Mouse (Mus musculus) CH12.LX (cell line): ENCODE results near the gene Itk. TPM values are rescaled to one million over a fixed set of nuclear protein-coding genes. Genes with fewer than 3 reads are reported as not detected.

Experiments used
- DNase-seq: peaks from one replicate; pipeline ENCODE4 v3.0.0-alpha.2; 2013; ENCODE audit errors: extremely low read depth
- H3K27ac ChIP-seq: 2 replicates; pipeline ENCODE4 v1.5.1; 2012; ENCODE audit warnings: low read depth, mild to moderate bottlenecking, control low read depth, moderate library complexity; ENCODE audit not compliant: insufficient read depth
- H3K27me3 ChIP-seq: replicated peaks from 2 replicates; pipeline ENCODE3; 2012; ENCODE audit warnings: inconsistent platforms
- H3K36me3 ChIP-seq, 2 experiments: replicated peaks in 1 of 2; 2 replicates each; pipeline versions ENCODE3 to v1.6.1; 2012; ENCODE audit warnings: inconsistent platforms in 1 of 2, low read length in 1 of 2, mild to moderate bottlenecking in 1 of 2, mixed read lengths in 1 of 2, moderate library complexity in 1 of 2; ENCODE audit not compliant: control insufficient read depth in 1 of 2, insufficient read depth in 1 of 2
- H3K4me1 ChIP-seq, 2 experiments: 2 replicates each; pipeline ENCODE4 v1.6.1; 2012; ENCODE audit warnings: inconsistent platforms in 1 of 2, moderate library complexity in 1 of 2; ENCODE audit not compliant: insufficient read depth in 2 of 2, control insufficient read depth in 1 of 2
- H3K4me2 ChIP-seq: 2 replicates; pipeline ENCODE4 v1.6.1; 2012; ENCODE audit warnings: low read depth, mild to moderate bottlenecking, control low read depth; ENCODE audit not compliant: poor library complexity, insufficient read depth, severe bottlenecking
- H3K4me3 ChIP-seq, 3 experiments: fragments of 150-350 bp in 1 of 3; sonication (generic) in 1 of 3; replicated peaks in 1 of 3; 2 replicates each; pipeline versions ENCODE3 to v1.5.1; 2011 to 2012; ENCODE audit warnings: low read depth in 2 of 3, low read length in 2 of 3, mild to moderate bottlenecking in 2 of 3, moderate library complexity in 2 of 3, control low read depth in 1 of 3, improper control_type of control experiment in 1 of 3, inconsistent platforms in 1 of 3, mixed read lengths in 1 of 3; ENCODE audit not compliant: poor library complexity in 1 of 3
- H3K79me2 ChIP-seq: replicated peaks from 2 replicates; pipeline ENCODE4 v1.6.1; 2012; ENCODE audit warnings: mild to moderate bottlenecking, moderate library complexity; ENCODE audit not compliant: control insufficient read depth, poor library complexity, insufficient read depth, severe bottlenecking; ENCODE audit errors: extremely low read depth
- H3K9ac ChIP-seq: 2 replicates; pipeline ENCODE4 v1.6.1; 2012; ENCODE audit warnings: low read depth, mild to moderate bottlenecking, control low read depth, moderate library complexity; ENCODE audit not compliant: insufficient read depth
- H3K9me3 ChIP-seq: replicated peaks from 2 replicates; pipeline ENCODE3; 2012; ENCODE audit warnings: low read length, inconsistent platforms, mixed read lengths
- BHLHE40 ChIP-seq: IDR thresholded peaks from 2 replicates; pipeline ENCODE4 v1.6.1; 2011; ENCODE audit warnings: mild to moderate bottlenecking, low read depth, low read length, improper control_type of control experiment
- CHD1 ChIP-seq: IDR thresholded peaks from 2 replicates; pipeline ENCODE4 v1.6.1; 2012; ENCODE audit warnings: low read depth, low read length, improper control_type of control experiment, inconsistent platforms
- CHD2 ChIP-seq: IDR thresholded peaks from 2 replicates; pipeline ENCODE4 v1.6.1; 2011; ENCODE audit warnings: low read length, improper control_type of control experiment
- CTCF ChIP-seq, 2 experiments: IDR thresholded peaks in 1 of 2; conservative IDR thresholded peaks in 1 of 2; 2 replicates each; pipeline ENCODE4 v1.5.1; 2011 to 2012; ENCODE audit warnings: low read depth in 2 of 2, low read length in 2 of 2, improper control_type of control experiment in 1 of 2, inconsistent platforms in 1 of 2, mild to moderate bottlenecking in 1 of 2, moderate library complexity in 1 of 2
- E2F4 ChIP-seq: IDR thresholded peaks from 2 replicates; pipeline ENCODE4 v1.6.1; 2011; ENCODE audit warnings: low read depth, low read length, improper control_type of control experiment; ENCODE audit not compliant: insufficient replicate concordance
- ELF1 ChIP-seq: IDR thresholded peaks from 2 replicates; pipeline ENCODE4 v1.6.1; 2014; ENCODE audit warnings: low read depth, mild to moderate bottlenecking, inconsistent platforms, low read length, improper control_type of control experiment
- EP300 ChIP-seq: IDR thresholded peaks from 2 replicates; pipeline ENCODE4 v1.6.1; 2011; ENCODE audit warnings: low read length, improper control_type of control experiment
- ETS1 ChIP-seq: conservative IDR thresholded peaks from 2 replicates; pipeline ENCODE4 v1.6.1; 2012; ENCODE audit warnings: low read depth, mild to moderate bottlenecking, inconsistent platforms, low read length, improper control_type of control experiment, moderate library complexity
- GABPA ChIP-seq: IDR thresholded peaks from 2 replicates; pipeline ENCODE4 v1.6.1; 2012; ENCODE audit warnings: low read depth, low read length, improper control_type of control experiment, inconsistent platforms; ENCODE audit not compliant: insufficient replicate concordance
- HCFC1 ChIP-seq: IDR thresholded peaks from 2 replicates; pipeline ENCODE4 v1.6.1; 2012; ENCODE audit warnings: low read depth, mild to moderate bottlenecking, inconsistent platforms, low read length, improper control_type of control experiment
- IRF4 ChIP-seq: IDR thresholded peaks from 2 replicates; pipeline ENCODE4 v1.6.1; 2014; ENCODE audit warnings: low read depth, mild to moderate bottlenecking, inconsistent platforms, low read length, improper control_type of control experiment
- JUN ChIP-seq: IDR thresholded peaks from 2 replicates; pipeline ENCODE4 v1.6.1; 2011; ENCODE audit warnings: low read depth, mild to moderate bottlenecking, low read length, improper control_type of control experiment, moderate library complexity; ENCODE audit not compliant: insufficient read depth
- JUND ChIP-seq: conservative IDR thresholded peaks from 2 replicates; pipeline ENCODE4 v1.6.1; 2011; ENCODE audit warnings: low read depth, low read length, improper control_type of control experiment
- KAT2A ChIP-seq: IDR thresholded peaks from 2 replicates; pipeline ENCODE4 v1.6.1; 2012; ENCODE audit warnings: low read length, improper control_type of control experiment, inconsistent platforms; ENCODE audit not compliant: insufficient replicate concordance
- MAFK ChIP-seq: IDR thresholded peaks from 2 replicates; pipeline ENCODE4 v1.6.1; 2011; ENCODE audit warnings: low read length, improper control_type of control experiment; ENCODE audit not compliant: insufficient replicate concordance
- MAX ChIP-seq: IDR thresholded peaks from 2 replicates; pipeline ENCODE4 v1.6.1; 2011; ENCODE audit warnings: low read length, improper control_type of control experiment
- MAZ ChIP-seq: IDR thresholded peaks from 2 replicates; pipeline ENCODE4 v1.6.1; 2012; ENCODE audit warnings: low read depth, mild to moderate bottlenecking, inconsistent platforms, low read length, improper control_type of control experiment, moderate library complexity
- MEF2A ChIP-seq: IDR thresholded peaks from 2 replicates; pipeline ENCODE4 v1.6.1; 2014; ENCODE audit warnings: low read depth, mild to moderate bottlenecking, inconsistent platforms, low read length, improper control_type of control experiment, borderline replicate concordance
- MXI1 ChIP-seq: IDR thresholded peaks from 2 replicates; pipeline ENCODE4 v1.6.1; 2011; ENCODE audit warnings: mild to moderate bottlenecking, low read depth, low read length, improper control_type of control experiment
- MYC ChIP-seq: IDR thresholded peaks from 2 replicates; pipeline ENCODE4 v1.6.1; 2011; ENCODE audit warnings: low read depth, mild to moderate bottlenecking, improper control_type of control experiment, low read length
- NELFE ChIP-seq: IDR thresholded peaks from 2 replicates; pipeline ENCODE4 v1.6.1; 2011; ENCODE audit warnings: low read depth, low read length, improper control_type of control experiment
- NRF1 ChIP-seq: IDR thresholded peaks from 2 replicates; pipeline ENCODE4 v1.6.1; 2014; ENCODE audit warnings: low read depth, mild to moderate bottlenecking, inconsistent platforms, low read length, improper control_type of control experiment, moderate library complexity
- PAX5 ChIP-seq: IDR thresholded peaks from 2 replicates; pipeline ENCODE4 v1.6.1; 2012; ENCODE audit warnings: low read length, inconsistent platforms, mixed read lengths
- POLR2A ChIP-seq: IDR thresholded peaks from 2 replicates; pipeline ENCODE4 v1.6.1; 2011; ENCODE audit warnings: low read depth, mild to moderate bottlenecking, improper control_type of control experiment, low read length
- POLR2AphosphoS2 ChIP-seq: IDR thresholded peaks from 2 replicates; pipeline ENCODE4 v1.6.1; 2011; ENCODE audit warnings: low read depth, low read length, improper control_type of control experiment
- RAD21 ChIP-seq: IDR thresholded peaks from 2 replicates; pipeline ENCODE4 v1.6.1; 2011; ENCODE audit warnings: low read depth, mild to moderate bottlenecking, low read length, improper control_type of control experiment, moderate library complexity
- RCOR1 ChIP-seq: conservative IDR thresholded peaks from 2 replicates; pipeline ENCODE4 v1.6.1; 2012; ENCODE audit warnings: low read depth, mild to moderate bottlenecking, inconsistent platforms, low read length, improper control_type of control experiment
- SIN3A ChIP-seq: IDR thresholded peaks from 2 replicates; pipeline ENCODE4 v1.6.1; 2012; ENCODE audit warnings: low read length, improper control_type of control experiment, inconsistent platforms
- SMC3 ChIP-seq: IDR thresholded peaks from 2 replicates; pipeline ENCODE4 v1.6.1; 2011; ENCODE audit warnings: low read depth, low read length, improper control_type of control experiment
- TBP ChIP-seq: conservative IDR thresholded peaks from 2 replicates; pipeline ENCODE4 v1.6.1; 2011; ENCODE audit warnings: low read depth, low read length, improper control_type of control experiment
- TCF12 ChIP-seq: IDR thresholded peaks from 2 replicates; pipeline ENCODE4 v1.6.1; 2014; ENCODE audit warnings: low read depth, mild to moderate bottlenecking, inconsistent platforms, low read length, improper control_type of control experiment
- UBTF ChIP-seq: IDR thresholded peaks from 2 replicates; pipeline ENCODE4 v1.6.1; 2012; ENCODE audit warnings: low read depth, mild to moderate bottlenecking, inconsistent platforms, low read length, improper control_type of control experiment, moderate library complexity
- USF1 ChIP-seq: IDR thresholded peaks from 2 replicates; pipeline ENCODE4 v1.6.1; 2014; ENCODE audit warnings: low read depth, mild to moderate bottlenecking, inconsistent platforms, low read length, improper control_type of control experiment
- USF2 ChIP-seq: conservative IDR thresholded peaks from 2 replicates; pipeline ENCODE4 v1.6.1; 2011; ENCODE audit warnings: low read depth, low read length, improper control_type of control experiment
- ZC3H11A ChIP-seq: IDR thresholded peaks from 2 replicates; pipeline ENCODE4 v1.6.1; 2012; ENCODE audit warnings: low read depth, mild to moderate bottlenecking, inconsistent platforms, low read length, improper control_type of control experiment
- ZKSCAN1 ChIP-seq: IDR thresholded peaks from 2 replicates; pipeline ENCODE4 v1.6.1; 2012; ENCODE audit warnings: low read depth, inconsistent platforms, low read length, improper control_type of control experiment, borderline replicate concordance
- ZMIZ1 ChIP-seq: IDR thresholded peaks from 2 replicates; pipeline ENCODE4 v1.6.1; 2012; ENCODE audit warnings: low read depth, mild to moderate bottlenecking, inconsistent platforms, low read length, improper control_type of control experiment
- ZNF384 ChIP-seq: IDR thresholded peaks from 2 replicates; pipeline ENCODE4 v1.6.1; 2012; ENCODE audit warnings: low read depth, low read length, improper control_type of control experiment, inconsistent platforms
- dilution Hi-C: fragments of 300-500 bp; cut with MboI; formaldehyde crosslinking; loops from 2 replicates; pipeline ENCODE4 v1.14.3; 2020; ENCODE audit warnings: low sequenced_read_pairs; ENCODE audit not compliant: extremely low pct_unique_long_range_greater_than_20kb, extremely low pct_ligation_motif_present
- in situ Hi-C: fragments of 300-500 bp; cut with MboI; formaldehyde crosslinking; loops from 3 replicates; pipeline ENCODE4 v1.14.3; 2019; ENCODE audit warnings: low sequenced_read_pairs, low pct_ligation_motif_present, low pct_unique_long_range_greater_than_20kb, mixed read lengths
- polyA plus RNA-seq: library from polyadenylated mRNA; unstranded; fragments of >175 nt; gene quantifications from 2 replicates; pipeline ENCODE4 v1.2.1, GENCODE M21; 2012; ENCODE audit warnings: low read depth; ENCODE audit not compliant: insufficient read length
- total RNA-seq, 2 experiments: library from RNA; depleted of rRNA; stranded (reverse); fragments of 300-350 nt in 1 of 2; fragments of >200 nt in 1 of 2; gene quantifications; 2 replicates each; pipeline ENCODE4 v1.2.3; 2012 to 2014

Itk gene
- total and polyA plus RNA-seq, 3 experiments, result 0.11 to 0.64 (median 0.17) TPM

- H3K27me3 ChIP-seq, result no peaks in the 10 kb centered on the region
- H3K9ac ChIP-seq, result peak overlapping the region; percentile 2; the same call in 1 of the 2 replicates
- peak overlapping the region; percentile 45 for H3K4me2 ChIP-seq
- DNase-seq, result no peak
- TF ChIP-seq TBP (no peak), MXI1 (no peak), MYC (peak; percentile 93; the same call in 1 of the 2 replicates), JUND (no peak), CHD2 (no peak), EP300 (peak; percentile 59; the same call in 1 of the 2 replicates), POLR2A (no peak), RAD21 (no peak), SIN3A (no peak), BHLHE40 (peak; percentile 50; the same call in 1 of the 2 replicates), ETS1 (0 out of 2 replicates have a peak, but pooled peaks have one; percentile 15), KAT2A (no peak), ZKSCAN1 (no peak), PAX5 (no peak), TCF12 (peak; percentile 43; the same call in 1 of the 2 replicates), MAX (peak; percentile 88), USF1 (peak; percentile 72), NELFE (no peak), ZMIZ1 (no peak), ZC3H11A (no peak), NRF1 (no peak), ELF1 (no peak), UBTF (no peak), MAZ (no peak), HCFC1 (no peak), ZNF384 (no peak), USF2 (peak; percentile 61), RCOR1 (no peak), MEF2A (no peak), E2F4 (no peak), IRF4 (no peak), POLR2AphosphoS2 (no peak), JUN (no peak), GABPA (no peak), SMC3 (no peak), MAFK (no peak), CTCF (conservative IDR thresholded peaks at IDR 0.05 in 1 of 2, IDR thresholded peaks at IDR 0.05 in 1 of 2; ENCODE audit: low read depth in 2 of 2, low read length in 2 of 2) (no peak), CHD1 (no peak)
- TF ChIP-seq, all 38 proteins: peak for 8
- H3K36me3 ChIP-seq, result no peaks in the 10 kb centered on the region
- in situ Hi-C loops (loop anchor here (5.0 kb wide), 1 partner anchor 51 kb away; the partner anchor contains the start of gene Med7), dilution Hi-C loops (no loop called here)
- H3K79me2 ChIP-seq, result no peaks in the 10 kb centered on the region
- peak overlapping the region; percentile 39 for H3K27ac ChIP-seq
- peaks cover 2% of the 10 kb centered on the region for H3K9me3 ChIP-seq
- H3K4me3 ChIP-seq, result peak overlapping the region in 1 of 3 experiments; percentile 21
- H3K4me1 ChIP-seq, result peaks cover 31 to 77% of the 10 kb centered on the region in 2 experiments
Observed at GRCm38 (mm10) chr11:46386556-46386955, 2.8 kb downstream of the Itk start.
